Mouse (Mus musculus) liver, embryonic 12.5 days (tissue): ENCODE data around the gene Utf1. TPM values are rescaled to one million over a fixed set of nuclear protein-coding genes. Genes with fewer than 3 reads are reported as not detected.

Experiments
- ATAC-seq: fragments of 200-750 bp; cut with Nextera tagmentation; 2 replicates; pipeline ENCODE4 v1.8.0; 2017; ENCODE audit warnings: moderate number of reproducible peaks, mild to moderate bottlenecking, moderate library complexity
- H3K27ac ChIP-seq: fragments of 300-500 bp; sonication (generic); 2 replicates; pipeline ENCODE4 v1.5.1; 2016; ENCODE audit warnings: mild to moderate bottlenecking
- H3K27me3 ChIP-seq: fragments of 300-500 bp; sonication (generic); replicated peaks from 2 replicates; pipeline ENCODE4 v1.6.1; 2016; ENCODE audit warnings: mild to moderate bottlenecking, moderate library complexity
- H3K36me3 ChIP-seq: fragments of 300-500 bp; sonication (generic); 2 replicates; pipeline ENCODE4 v1.6.1; 2016; ENCODE audit warnings: mild to moderate bottlenecking, moderate library complexity
- H3K4me1 ChIP-seq: fragments of 300-500 bp; sonication (generic); 2 replicates; pipeline ENCODE4 v1.6.1; 2016
- H3K4me2 ChIP-seq: fragments of 300-500 bp; sonication (generic); 2 replicates; pipeline ENCODE4 v1.6.1; 2016; ENCODE audit warnings: mild to moderate bottlenecking, moderate library complexity
- H3K4me3 ChIP-seq: fragments of 300-500 bp; sonication (generic); 2 replicates; pipeline ENCODE4 v1.5.1; 2016; ENCODE audit warnings: mild to moderate bottlenecking, moderate library complexity
- H3K9ac ChIP-seq: fragments of 300-500 bp; sonication (generic); 2 replicates; pipeline ENCODE4 v1.6.1; 2016; ENCODE audit warnings: mild to moderate bottlenecking, moderate library complexity
- H3K9me3 ChIP-seq: fragments of 300-500 bp; sonication (generic); replicated peaks from 2 replicates; pipeline ENCODE4 v1.6.1; 2016; ENCODE audit warnings: mild to moderate bottlenecking, moderate library complexity
- WGBS: fragments of 180-500 bp; shearing (Covaris S2); methylation state at CpG from one replicate; pipeline ENCODE4 v1.1.7; 2016; ENCODE audit not compliant: insufficient replicate concordance; 5-methylcytosine and 5-hydroxymethylcytosine counted together
- polyA plus RNA-seq: library from polyadenylated mRNA; unstranded; fragments of >200 nt; fragmentation: Nextera tagmentation; extraction: Ambion mirVana; gene quantifications from 2 replicates; pipeline ENCODE4 v1.2.1, GENCODE M21; 2016

Gene Utf1
- polyA plus RNA-seq, 1 experiment from 2014 or later = not detected

DNA sequence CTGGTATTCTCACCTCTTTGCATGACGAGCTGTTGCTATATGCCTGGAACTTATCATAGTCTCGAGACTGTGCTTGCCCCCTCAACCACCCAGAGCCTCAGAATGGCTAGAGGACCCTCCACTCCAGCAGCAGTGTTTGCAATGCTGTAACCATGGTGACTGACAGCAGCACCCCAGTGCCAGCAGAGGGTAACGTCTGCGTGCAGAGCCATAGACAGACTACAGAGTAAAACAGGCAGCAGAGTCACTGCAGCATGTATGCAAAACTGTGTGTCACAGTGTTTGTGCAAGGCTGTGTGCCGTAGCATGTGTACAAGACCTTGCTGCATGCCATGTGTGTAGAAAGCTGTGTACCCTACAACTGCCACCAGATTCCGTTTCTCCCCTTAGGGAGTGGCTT lies 34.1 kb upstream of the Utf1 start:
- ATAC-seq = no peak
- no peak overlapping the region for H3K9ac ChIP-seq
- H3K36me3 ChIP-seq = no peaks in the 10 kb centered on the region

DNA sequence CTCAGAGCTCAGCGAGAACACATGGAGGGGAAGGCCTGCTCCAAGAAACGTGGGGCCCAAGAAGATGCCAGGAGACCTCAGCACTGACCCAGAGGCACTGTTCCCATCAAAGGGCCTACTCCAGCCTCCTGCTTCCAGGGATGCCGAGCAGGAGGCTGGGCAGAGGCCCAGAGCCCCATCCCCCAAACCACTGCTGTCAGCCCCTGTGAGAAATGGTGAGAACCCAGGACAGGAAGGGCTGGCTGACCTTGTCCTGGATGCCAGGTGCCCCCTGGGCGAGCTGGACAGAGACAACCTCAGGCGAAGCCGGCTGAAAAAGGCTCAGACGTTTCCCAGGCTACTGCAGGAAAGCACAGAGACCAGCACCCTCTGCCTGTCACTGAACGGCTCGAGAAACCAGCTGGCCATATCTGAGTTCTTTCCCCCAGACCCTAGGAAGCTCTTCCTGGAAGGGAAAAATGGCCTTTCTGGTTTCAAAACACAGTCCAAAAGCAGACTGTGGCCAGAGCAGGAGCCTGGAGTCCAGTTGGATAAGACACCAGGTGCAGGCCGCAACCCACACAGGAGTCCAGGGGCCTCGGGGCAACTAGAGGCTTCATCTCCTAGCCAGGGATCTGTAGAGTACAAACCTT lies 33.3 kb upstream of the Utf1 start:
- H3K4me2 ChIP-seq = no peak overlapping the region
- peaks cover 14% of the 10 kb centered on the region; the same call in 1 of the 2 replicates for H3K4me1 ChIP-seq
- no peak for ATAC-seq
- no peak overlapping the region for H3K27ac ChIP-seq
- H3K27me3 ChIP-seq = peaks cover 54% of the 10 kb centered on the region
- H3K9ac ChIP-seq = no peak overlapping the region
- no peaks in the 10 kb centered on the region for H3K9me3 ChIP-seq
- H3K36me3 ChIP-seq = no peaks in the 10 kb centered on the region
- 50% methylated on average over 11 of the region's 11 CpGs for WGBS
- H3K4me3 ChIP-seq = no peak overlapping the region

More for the DNA sequence above, 34.1 kb upstream of the Utf1 start:
- H3K9me3 ChIP-seq = no peaks in the 10 kb centered on the region
- peaks cover 11% of the 10 kb centered on the region; the same call in 1 of the 2 replicates for H3K4me1 ChIP-seq
- H3K27ac ChIP-seq = no peak overlapping the region
- peaks cover 53% of the 10 kb centered on the region for H3K27me3 ChIP-seq
- H3K4me3 ChIP-seq = no peak overlapping the region
- 50% methylated on average over 6 of the region's 6 CpGs for WGBS
- H3K4me2 ChIP-seq = no peak overlapping the region

DNA sequence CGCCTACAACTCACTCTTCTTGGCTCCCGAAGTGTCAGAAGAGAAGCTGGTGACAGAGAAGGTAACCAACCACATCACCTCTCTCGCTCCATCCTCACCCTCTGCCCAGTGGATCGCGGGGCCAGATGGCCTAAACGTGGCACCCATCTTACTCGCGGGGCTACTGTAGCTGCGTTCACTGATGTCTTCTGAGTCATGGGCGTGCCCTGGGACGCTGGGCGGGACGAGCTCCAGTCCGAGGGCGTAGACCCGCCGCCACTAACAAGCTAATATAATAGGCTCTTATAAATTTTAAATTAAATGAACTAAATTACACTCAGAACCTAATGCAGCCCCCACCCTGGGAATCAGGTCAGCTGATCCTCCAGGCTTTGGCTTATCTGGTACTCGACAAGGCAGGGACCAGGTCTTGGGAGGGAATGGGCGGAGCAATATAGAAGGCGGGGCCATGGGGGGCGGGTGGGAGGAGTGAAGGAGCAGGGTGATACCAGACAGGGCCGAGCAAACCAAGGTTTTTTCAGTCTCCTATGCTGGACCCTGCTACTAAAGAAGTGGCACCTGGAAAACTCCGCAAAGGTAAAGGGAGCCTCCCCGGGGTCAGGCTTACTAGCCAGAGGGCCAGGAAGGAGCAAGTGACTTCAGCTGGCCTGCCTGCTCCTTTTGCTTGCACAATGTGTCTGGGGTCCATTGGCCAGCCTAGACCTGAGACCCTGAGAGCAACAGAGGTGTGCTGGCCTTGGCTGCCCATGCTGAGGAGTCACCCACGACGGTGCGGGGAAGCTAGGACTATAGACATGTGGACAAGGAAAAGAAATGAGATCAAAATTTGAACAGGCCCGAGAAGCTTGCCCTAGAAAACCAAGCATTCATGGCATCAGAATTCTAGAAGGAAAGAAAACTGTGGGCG lies 29.2 kb upstream of the Utf1 start:
- Histone ChIP-seq H3K36me3 (no peaks in the 10 kb centered on the region), H3K27ac (no peak overlapping the region), H3K9me3 (no peaks in the 10 kb centered on the region), H3K4me2 (peak overlapping the region; percentile 61), H3K4me3 (peak overlapping the region; percentile 41), H3K27me3 (peaks cover 63% of the 10 kb centered on the region), H3K9ac (no peak overlapping the region; the same call in 1 of the 2 replicates), H3K4me1 (peaks cover 9% of the 10 kb centered on the region; the same call in 1 of the 2 replicates)
- 8% methylated on average over 29 of the region's 29 CpGs for WGBS
- ATAC-seq = peak; percentile 81

DNA sequence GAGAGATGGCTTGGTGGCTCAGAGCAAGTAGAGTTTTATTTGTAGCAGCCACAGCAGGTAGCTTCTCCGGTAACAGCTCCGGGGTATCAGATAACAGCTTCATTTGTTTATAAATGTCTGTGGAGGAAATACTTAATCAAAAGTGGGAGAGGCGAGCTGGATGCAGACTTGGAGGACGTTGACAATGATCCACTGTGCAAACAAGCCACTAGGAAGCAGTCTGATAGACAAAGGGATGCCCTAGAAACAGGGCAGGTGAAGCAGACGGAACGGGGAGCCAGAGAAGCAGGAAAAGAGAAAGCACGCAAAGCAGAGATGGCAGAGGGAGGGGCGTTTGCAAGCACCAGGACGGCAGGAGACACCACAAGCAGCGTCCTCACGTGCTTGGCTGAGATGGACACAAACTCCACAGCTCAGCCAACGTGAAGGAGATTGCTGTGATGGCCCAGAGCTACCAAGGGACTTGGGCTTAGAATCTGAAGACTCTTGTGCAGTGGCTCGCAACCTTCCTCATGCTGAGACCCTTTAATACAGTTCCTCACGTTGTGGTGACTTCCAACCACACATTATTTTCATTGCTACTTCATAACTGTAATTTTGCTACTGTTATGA lies 27.8 kb upstream of the Utf1 start:
- Histone ChIP-seq H3K27me3 (peaks cover 74% of the 10 kb centered on the region), H3K4me3 (no peak overlapping the region), H3K9ac (no peak overlapping the region), H3K36me3 (no peaks in the 10 kb centered on the region), H3K9me3 (no peaks in the 10 kb centered on the region), H3K4me2 (no peak overlapping the region), H3K27ac (no peak overlapping the region), H3K4me1 (peaks cover 9% of the 10 kb centered on the region; the same call in 1 of the 2 replicates)
- 11% methylated on average over 14 of the region's 14 CpGs for WGBS
- ATAC-seq = no peak

DNA sequence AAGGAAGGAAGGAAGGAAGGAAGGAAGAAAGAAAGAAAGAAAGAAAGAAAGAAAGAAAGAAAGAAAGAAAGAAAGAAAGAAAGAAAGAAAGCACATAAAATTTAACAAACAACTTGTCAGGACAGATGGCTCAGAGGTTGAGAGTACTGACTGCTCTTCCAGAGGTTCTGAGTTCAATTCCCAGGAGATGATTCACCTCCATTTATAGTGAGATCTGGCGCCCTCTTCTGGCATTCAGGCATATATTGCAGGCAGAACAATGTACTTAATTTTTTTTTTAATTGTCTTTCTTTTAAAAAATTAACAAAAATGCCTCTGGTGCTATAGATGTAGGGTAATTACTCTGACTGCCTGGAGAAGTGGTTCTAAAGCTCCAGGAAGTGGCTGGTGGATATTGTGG lies 27.2 kb upstream of the Utf1 start:
- H3K9me3 ChIP-seq = no peaks in the 10 kb centered on the region
- H3K27me3 ChIP-seq = peaks cover 78% of the 10 kb centered on the region
- H3K4me3 ChIP-seq = no peak overlapping the region
- no peak for ATAC-seq
- H3K9ac ChIP-seq = no peak overlapping the region
- no peaks in the 10 kb centered on the region for H3K36me3 ChIP-seq
- WGBS = 0% methylated on average over 1 of the region's 1 CpGs
- H3K4me1 ChIP-seq = peaks cover 9% of the 10 kb centered on the region; the same call in 1 of the 2 replicates
- no peak overlapping the region for H3K27ac ChIP-seq
- no peak overlapping the region for H3K4me2 ChIP-seq

DNA sequence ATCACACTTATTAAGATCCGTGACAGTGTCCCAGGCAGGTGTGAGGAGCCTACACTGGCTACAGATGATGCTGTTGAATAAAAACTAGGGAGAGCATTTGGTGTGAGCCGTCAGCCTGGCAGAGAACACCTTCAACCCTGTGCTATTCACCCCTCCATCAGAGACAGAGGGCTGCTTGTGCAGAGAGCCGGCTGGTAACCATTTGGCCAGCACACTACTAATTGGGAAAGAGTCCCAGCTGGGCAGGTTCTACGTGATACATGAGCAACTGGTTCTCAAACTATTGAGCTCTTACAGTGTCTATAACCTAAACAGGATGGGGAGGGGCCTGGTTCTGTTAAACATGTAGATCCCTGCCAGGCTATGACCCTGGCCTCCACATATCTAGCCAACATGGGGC lies 25.3 kb upstream of the Utf1 start:
- WGBS = 60% methylated on average over 4 of the region's 4 CpGs
- Histone ChIP-seq H3K9me3 (no peaks in the 10 kb centered on the region), H3K9ac (no peak overlapping the region), H3K27ac (no peak overlapping the region), H3K27me3 (peaks cover 66% of the 10 kb centered on the region), H3K4me2 (no peak overlapping the region), H3K4me3 (no peak overlapping the region), H3K4me1 (peaks cover 9% of the 10 kb centered on the region; the same call in 1 of the 2 replicates), H3K36me3 (no peaks in the 10 kb centered on the region)
- ATAC-seq = no peak

DNA sequence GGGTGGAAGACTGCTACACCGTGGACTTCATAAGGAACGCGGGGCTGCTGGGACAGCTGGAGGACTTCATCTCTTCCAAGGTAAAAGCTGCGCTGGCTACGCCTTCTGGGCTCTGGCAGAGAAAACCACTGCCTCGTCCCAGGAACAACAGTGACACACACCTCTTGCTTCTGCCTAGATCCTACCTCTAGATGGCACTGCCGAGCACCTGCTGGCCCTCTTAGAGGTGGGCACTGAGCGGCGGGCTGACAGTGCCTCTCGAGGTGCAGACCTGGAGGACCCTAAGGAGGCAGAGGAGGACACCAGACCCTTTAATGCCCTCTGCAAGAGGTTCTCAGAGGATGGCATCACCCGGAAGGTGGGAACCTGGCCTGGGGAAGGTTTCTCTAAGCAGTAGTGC lies 12.9 kb upstream of the Utf1 start:
- no peak overlapping the region for H3K27ac ChIP-seq
- H3K9me3 ChIP-seq = no peaks in the 10 kb centered on the region
- no peak overlapping the region for H3K4me2 ChIP-seq
- no peaks in the 10 kb centered on the region for H3K36me3 ChIP-seq
- no peaks in the 10 kb centered on the region for H3K4me1 ChIP-seq
- H3K27me3 ChIP-seq = peaks cover 16% of the 10 kb centered on the region
- 16% methylated on average over 11 of the region's 11 CpGs for WGBS
- H3K4me3 ChIP-seq = no peak overlapping the region
- 0 out of 2 replicates have a peak, but pooled peaks have one; percentile 35 for ATAC-seq
- H3K9ac ChIP-seq = no peak overlapping the region

DNA sequence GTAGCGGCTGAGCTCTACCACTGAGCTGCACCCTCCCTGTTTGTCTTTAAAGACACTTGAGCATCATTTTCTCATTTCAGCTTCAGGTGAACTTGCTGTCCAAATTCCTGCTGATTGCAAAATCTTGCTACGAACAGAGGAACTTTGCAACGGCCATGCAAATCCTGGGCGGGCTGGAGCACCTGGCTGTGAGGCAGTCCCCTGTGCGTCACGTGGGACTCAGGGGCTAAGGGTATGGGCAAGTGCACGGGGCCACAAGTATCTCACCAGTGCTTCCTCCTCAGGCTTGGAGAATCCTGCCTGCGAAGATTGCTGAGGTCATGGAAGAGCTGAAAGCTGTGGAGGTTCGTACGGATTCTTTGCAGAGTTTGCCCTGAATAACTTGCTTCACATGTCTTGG lies 6.9 kb upstream of the Utf1 start:
- WGBS = 71% methylated on average over 10 of the region's 10 CpGs
- ATAC-seq = no peak
- no peaks in the 10 kb centered on the region for H3K9me3 ChIP-seq
- no peak overlapping the region for H3K4me2 ChIP-seq
- no peak overlapping the region for H3K9ac ChIP-seq
- no peaks in the 10 kb centered on the region for H3K4me1 ChIP-seq
- H3K27ac ChIP-seq = no peak overlapping the region
- H3K36me3 ChIP-seq = no peaks in the 10 kb centered on the region
- no peak overlapping the region for H3K4me3 ChIP-seq
- H3K27me3 ChIP-seq = peaks cover 46% of the 10 kb centered on the region

DNA sequence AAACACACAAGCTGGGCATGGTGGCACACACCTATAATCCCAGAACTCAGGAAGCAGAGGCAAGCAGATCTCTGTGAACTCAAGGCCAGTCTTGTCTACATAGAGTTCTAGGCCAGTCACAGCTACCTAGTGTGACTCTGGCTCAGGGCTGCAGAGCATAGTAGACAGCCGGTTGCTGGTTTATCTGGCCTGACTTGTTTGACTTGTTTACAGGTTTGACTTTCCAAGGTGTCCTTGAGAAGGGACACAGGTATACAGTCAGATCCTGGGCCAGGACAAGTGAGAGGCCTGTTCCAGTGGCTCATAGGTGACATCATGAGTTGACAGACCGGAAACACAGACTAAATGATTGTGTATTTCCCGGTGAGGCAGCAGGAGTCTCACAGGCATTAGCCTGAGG lies 6.5 kb upstream of the Utf1 start:
- Histone ChIP-seq H3K4me3 (no peak overlapping the region), H3K9ac (no peak overlapping the region)

DNA sequence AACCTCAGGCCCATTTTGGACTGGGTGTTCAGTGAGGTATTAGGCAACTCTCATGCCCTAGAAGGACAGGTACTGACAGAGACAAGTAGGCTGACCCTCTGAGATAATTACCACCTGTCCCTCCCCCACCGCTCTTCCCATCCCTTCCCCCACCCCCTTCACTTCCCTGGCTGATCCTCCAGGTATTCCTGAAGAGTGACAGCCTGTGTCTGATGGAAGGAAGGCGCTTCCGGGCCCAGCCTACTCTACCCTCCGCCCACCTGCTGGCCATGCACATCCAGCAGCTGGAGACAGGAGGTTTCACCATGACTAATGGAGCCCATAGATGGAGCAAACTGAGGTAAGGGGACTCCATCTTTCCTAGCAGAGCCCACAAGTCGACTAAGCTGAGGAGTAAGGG lies 5.8 kb upstream of the Utf1 start:
- Histone ChIP-seq H3K9ac (no peak overlapping the region), H3K27ac (no peak overlapping the region), H3K36me3 (no peaks in the 10 kb centered on the region), H3K4me3 (no peak overlapping the region), H3K4me2 (no peak overlapping the region), H3K9me3 (no peaks in the 10 kb centered on the region), H3K4me1 (no peaks in the 10 kb centered on the region), H3K27me3 (peaks cover 51% of the 10 kb centered on the region)
- ATAC-seq = no peak
- 39% methylated on average over 5 of the region's 5 CpGs for WGBS

More for the DNA sequence above, 6.5 kb upstream of the Utf1 start:
- Histone ChIP-seq H3K27ac (no peak overlapping the region), H3K9me3 (no peaks in the 10 kb centered on the region), H3K4me1 (no peaks in the 10 kb centered on the region), H3K4me2 (no peak overlapping the region), H3K36me3 (no peaks in the 10 kb centered on the region), H3K27me3 (peaks cover 46% of the 10 kb centered on the region)
- 65% methylated on average over 3 of the region's 3 CpGs for WGBS
- ATAC-seq = no peak

DNA sequence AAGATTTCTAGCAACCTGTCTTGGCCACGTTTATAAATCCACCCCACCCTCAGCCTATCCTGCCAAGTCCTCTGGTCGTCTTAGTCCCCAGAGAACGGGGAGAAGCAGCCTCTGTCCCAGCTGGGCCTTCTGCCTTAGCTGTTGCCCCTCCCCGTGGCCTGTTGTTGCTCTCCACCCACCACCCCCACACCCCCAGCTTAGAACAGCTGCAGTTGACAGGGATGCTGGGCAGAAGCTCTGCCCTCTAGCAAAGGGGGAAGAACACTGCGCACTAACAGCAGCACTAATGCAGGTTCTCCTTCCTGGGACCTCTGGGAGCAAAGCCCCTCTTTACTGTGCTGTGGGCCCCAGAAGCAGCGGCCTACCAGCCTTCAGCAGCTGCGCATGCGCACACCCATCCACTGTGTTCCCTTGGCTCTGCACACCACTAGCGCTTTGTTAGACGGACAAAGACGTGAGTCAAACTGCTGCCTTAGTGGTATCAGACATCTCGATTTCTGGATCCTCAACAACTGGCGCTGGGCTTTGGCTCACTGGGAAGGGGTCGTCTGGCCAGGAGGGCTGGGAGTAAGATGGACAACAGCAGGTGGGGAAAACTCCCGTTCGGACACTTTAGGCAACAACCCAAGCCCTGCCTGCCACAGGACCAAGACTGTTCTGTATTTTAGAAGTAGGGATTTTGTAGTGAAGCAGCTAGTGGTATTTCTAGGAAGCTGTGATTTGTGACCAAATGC lies 2.9 kb upstream of the Utf1 start:
- 52% methylated on average over 16 of the region's 16 CpGs for WGBS
- Histone ChIP-seq H3K9ac (no peak overlapping the region), H3K36me3 (no peaks in the 10 kb centered on the region), H3K4me2 (no peak overlapping the region), H3K4me3 (no peak overlapping the region), H3K27me3 (peaks cover 79% of the 10 kb centered on the region), H3K4me1 (peaks cover 8% of the 10 kb centered on the region), H3K27ac (no peak overlapping the region), H3K9me3 (no peaks in the 10 kb centered on the region)
- no peak for ATAC-seq
